Mouse (Mus musculus): ENCODE data around the gene Zbtb9. TPM values are rescaled to one million over a fixed set of nuclear protein-coding genes. Genes with fewer than 3 reads are reported as not detected.
A peak's percentile ranks its signal among the peaks of the same experiment; 100 is the strongest.
"Not testable (repeated sequence)": the region's sequence is repeated elsewhere in the genome, so short reads cannot be mapped to it uniquely, and the experiment has no call there.

The Zbtb9 gene
- total RNA-seq, 2 experiments from 2014 or later = 14.9 to 16.7 TPM

GRCm38 (mm10) chr17:26966993-26967392, 6.0 kb upstream of the Zbtb9 start:
- intact Hi-C loops (cut with DNase I) = no loop called here
- DNase-seq (ENCODE audit: low spot score in 2 of 2) = no peak

- no peak for DNase-seq (ENCODE audit: low spot score in 2 of 2)
- intact Hi-C loops (cut with DNase I) = no loop called here
These were observed 5.5 kb upstream of the Zbtb9 start for GRCm38 (mm10) chr17:26967477-26967876.

GRCm38 (mm10) chr17:26968200-26968611, 4.8 kb upstream of the Zbtb9 start:
- intact Hi-C loops (cut with DNase I) = no loop called here
- DNase-seq (ENCODE audit: low spot score in 2 of 2) = peak in 1 of 2 experiments; percentile 71

- peak in 1 of 2 experiments; percentile 3 for DNase-seq (ENCODE audit: low spot score in 2 of 2)
- intact Hi-C loops (cut with DNase I) = no loop called here
These were observed 3.7 kb upstream of the Zbtb9 start for GRCm38 (mm10) chr17:26969257-26969656.

GRCm38 (mm10) chr17:26970221-26970620, 2.7 kb upstream of the Zbtb9 start:
- DNase-seq (ENCODE audit: low spot score in 2 of 2) = no peak
- intact Hi-C loops (cut with DNase I) = loop anchor here (5.0 kb wide), 1 partner anchor 57 kb away; the partner anchor contains the start of gene Bak1

GRCm38 (mm10) chr17:26971247-26971905, 1.6 kb upstream of the Zbtb9 start:
- DNase-seq (ENCODE audit: low spot score in 2 of 2) = peak in 1 of 2 experiments; percentile 13
- intact Hi-C loops (cut with DNase I) = loop anchor here (5.0 kb wide), 1 partner anchor 56 kb away; the partner anchor contains the start of gene Bak1

- DNase-seq (ENCODE audit: low spot score in 2 of 2) = no peak
- intact Hi-C loops (cut with DNase I) = loop anchor here (5.0 kb wide), 1 partner anchor 55 kb away; the partner anchor contains the start of gene Bak1
These were observed 860 bp upstream of the Zbtb9 start for GRCm38 (mm10) chr17:26972107-26972506.

- intact Hi-C loops (cut with DNase I) = loop anchor here (5.0 kb wide), 1 partner anchor 53 kb away; the partner anchor contains the start of gene Bak1
- DNase-seq (ENCODE audit: low spot score in 2 of 2) = no peak
These were observed 1.6 kb downstream of the Zbtb9 start for GRCm38 (mm10) chr17:26974547-26974946.

GRCm38 (mm10) chr17:26975415-26975814, 2.4 kb downstream of the Zbtb9 start:
- no peak for DNase-seq (ENCODE audit: low spot score in 2 of 2)
- intact Hi-C loops (cut with DNase I) = no loop called here

- intact Hi-C loops (cut with DNase I); DNase-seq (ENCODE audit: low spot score in 2 of 2): not testable (repeated sequence)
These were observed 4.4 kb downstream of the Zbtb9 start for GRCm38 (mm10) chr17:26977354-26977753.

- intact Hi-C loops (cut with DNase I) = no loop called here
- no peak for DNase-seq (ENCODE audit: low spot score in 2 of 2)
These were observed 6.5 kb downstream of the Zbtb9 start for GRCm38 (mm10) chr17:26979426-26979825.

GRCm38 (mm10) chr17:26981050-26981449, 8.1 kb downstream of the Zbtb9 start:
- intact Hi-C loops (cut with DNase I) = no loop called here
- DNase-seq (ENCODE audit: low spot score in 2 of 2) = no peak

GRCm38 (mm10) chr17:26983382-26983781, 10.4 kb downstream of the Zbtb9 start:
- intact Hi-C loops (cut with DNase I) = no loop called here
- DNase-seq (ENCODE audit: low spot score in 2 of 2) = no peak

GRCm38 (mm10) chr17:26985503-26986179, 12.7 kb downstream of the Zbtb9 start:
- intact Hi-C loops (cut with DNase I) = no loop called here
- DNase-seq (ENCODE audit: low spot score in 2 of 2) = no peak

GRCm38 (mm10) chr17:26990521-26990920, 17.6 kb downstream of the Zbtb9 start:
- intact Hi-C loops (cut with DNase I) = no loop called here
- no peak for DNase-seq (ENCODE audit: low spot score in 2 of 2)

- no peak for DNase-seq (ENCODE audit: low spot score in 2 of 2)
- intact Hi-C loops (cut with DNase I) = no loop called here
These were observed 21.4 kb downstream of the Zbtb9 start for GRCm38 (mm10) chr17:26994410-26994809.

- DNase-seq (ENCODE audit: low spot score in 2 of 2) = no peak
- intact Hi-C loops (cut with DNase I) = no loop called here
These were observed 22.0 kb downstream of the Zbtb9 start for GRCm38 (mm10) chr17:26995006-26995405.

GRCm38 (mm10) chr17:26995562-26995961, 22.6 kb downstream of the Zbtb9 start:
- no peak for DNase-seq (ENCODE audit: low spot score in 2 of 2)
- intact Hi-C loops (cut with DNase I) = no loop called here

GRCm38 (mm10) chr17:26997661-26998060, 24.7 kb downstream of the Zbtb9 start:
- DNase-seq (ENCODE audit: low spot score in 2 of 2) = no peak

GRCm38 (mm10) chr17:26998283-26998682, 25.3 kb downstream of the Zbtb9 start:
- no peak for DNase-seq (ENCODE audit: low spot score in 2 of 2)
- intact Hi-C loops (cut with DNase I) = no loop called here

More at GRCm38 (mm10) chr17:26997661-26998060, 24.7 kb downstream of the Zbtb9 start:
- intact Hi-C loops (cut with DNase I) = no loop called here

- DNase-seq (ENCODE audit: low spot score in 2 of 2) = no peak
- intact Hi-C loops (cut with DNase I) = no loop called here
These were observed 27.0 kb downstream of the Zbtb9 start for GRCm38 (mm10) chr17:26999996-27000395.
